Mouse (Mus musculus) left cerebral cortex, adult 2 months (tissue): ENCODE data around the gene Ncln. TPM values are rescaled to one million over a fixed set of nuclear protein-coding genes. Genes with fewer than 3 reads are reported as not detected.

ENCODE experiments used
- DNase-seq, 2 experiments: peaks; one replicate each; pipeline ENCODE4 v3.0.0; 2021 to 2022; ENCODE audit warnings: low spot score in 2 of 2, mixed read lengths in 1 of 2; ENCODE audit errors: extremely low spot score in 1 of 2
- H3K27ac ChIP-seq: fragments of 200-600 bp; 2 replicates; pipeline ENCODE4 v1.8.1; 2022
- H3K4me3 ChIP-seq: fragments of 200-600 bp; 2 replicates; pipeline ENCODE4 v1.8.1; 2022
- CTCF ChIP-seq: fragments of 200-600 bp; IDR thresholded peaks from 2 replicates; pipeline ENCODE4 v1.8.1; 2022; ENCODE audit warnings: antibody characterized with exemption, mild to moderate bottlenecking, moderate library complexity
- intact Hi-C: fragments of 180-260 bp; cut with DNase I; formaldehyde crosslinking; loops from one replicate; pipeline ENCODE4 v1.15.1; 2025
- total RNA-seq, 2 experiments: library from RNA; stranded (reverse); gene quantifications; 2 replicates each; pipeline ENCODE4 v1.2.3; 2021

Ncln gene
- total RNA-seq, 2 experiments from 2014 or later = 78.3 to 80.8 TPM

DNA sequence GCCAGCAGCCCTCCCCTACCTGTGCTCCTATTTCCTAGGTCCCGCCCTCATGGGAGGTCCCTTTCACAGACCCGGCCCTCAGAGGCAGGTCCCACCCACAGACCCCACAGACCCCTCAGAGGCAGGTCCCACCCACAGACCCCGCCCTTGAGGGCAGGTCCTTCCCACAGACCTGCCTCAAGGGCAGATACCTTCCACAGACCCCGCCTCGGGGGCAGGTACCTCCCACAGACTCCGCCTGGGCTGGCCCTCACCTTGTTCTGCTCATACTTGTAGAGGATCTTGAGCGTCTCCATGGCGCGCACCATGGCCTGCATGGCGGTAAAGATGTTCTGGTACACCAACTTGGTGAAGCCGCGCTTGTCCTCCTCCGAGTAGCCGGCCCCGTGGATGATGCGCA lies 38.6 kb upstream of the Ncln start:
- intact Hi-C loops = no loop called here
- DNase-seq = no peak

DNA sequence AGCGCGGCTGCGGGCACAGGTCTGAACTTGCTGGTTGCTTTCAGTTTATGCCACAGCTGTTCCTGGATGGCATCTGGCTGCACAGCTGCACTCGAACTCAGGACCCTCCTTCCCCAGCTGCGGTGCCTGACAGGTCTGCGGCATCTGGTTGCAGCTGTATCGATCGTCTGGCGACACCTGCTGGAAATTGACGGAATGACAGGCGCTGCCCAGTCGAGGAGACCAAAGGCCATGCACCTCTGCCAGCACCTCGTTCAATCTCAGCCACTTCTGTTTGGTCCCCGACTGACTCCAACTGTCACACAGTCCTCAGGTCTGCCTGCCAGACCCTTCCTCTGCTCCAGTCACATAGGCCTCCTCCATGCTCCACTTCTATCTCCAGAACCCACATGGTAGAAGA lies 30.6 kb upstream of the Ncln start:
- peak; percentile 72 to 73 for DNase-seq
- Histone ChIP-seq H3K4me3 (no peak overlapping the region), H3K27ac (no peak overlapping the region)
- intact Hi-C loops = loop anchor here (1.0 kb wide), 1 partner anchor 24 kb away; no protein-coding TSS in a partner anchor
- TF ChIP-seq CTCF = peak; percentile 99

More for the DNA sequence above, 38.6 kb upstream of the Ncln start:
- no peak overlapping the region for H3K27ac ChIP-seq
- H3K4me3 ChIP-seq = no peak overlapping the region
- no peak for TF ChIP-seq CTCF

DNA sequence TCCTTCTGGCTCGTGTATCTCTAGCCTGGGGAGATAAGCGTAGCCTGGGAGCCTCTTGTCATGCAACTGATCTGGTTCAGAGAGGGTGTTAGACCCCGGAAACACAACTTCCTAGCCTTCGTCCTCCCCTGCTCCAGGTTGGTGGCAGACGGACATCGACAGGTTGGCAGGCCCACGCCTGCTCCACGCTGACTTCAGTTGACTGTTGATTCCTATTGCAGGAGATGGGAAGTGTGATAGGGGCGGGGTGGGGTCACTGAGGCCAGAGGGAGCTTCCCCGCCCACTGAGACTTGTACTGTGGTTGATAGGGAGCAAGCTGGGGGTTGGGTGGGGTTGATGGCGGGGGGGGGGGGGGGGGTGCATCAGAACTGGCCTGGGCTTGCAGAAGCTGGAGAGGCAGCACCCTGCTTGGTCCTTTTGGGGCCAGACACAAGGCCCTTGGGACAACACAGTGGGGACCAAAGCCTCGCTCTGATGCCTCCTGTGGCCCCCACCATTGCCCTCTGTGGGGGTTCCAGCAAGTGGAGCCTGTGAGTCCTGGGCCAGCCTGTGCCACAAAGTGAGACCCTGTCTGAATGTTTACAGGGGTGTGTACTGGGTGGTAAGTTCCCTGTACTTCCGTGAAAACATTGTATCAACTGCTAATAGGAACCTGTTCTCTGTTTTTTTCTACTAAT lies 29.0 kb upstream of the Ncln start:
- TF ChIP-seq CTCF = no peak

DNA sequence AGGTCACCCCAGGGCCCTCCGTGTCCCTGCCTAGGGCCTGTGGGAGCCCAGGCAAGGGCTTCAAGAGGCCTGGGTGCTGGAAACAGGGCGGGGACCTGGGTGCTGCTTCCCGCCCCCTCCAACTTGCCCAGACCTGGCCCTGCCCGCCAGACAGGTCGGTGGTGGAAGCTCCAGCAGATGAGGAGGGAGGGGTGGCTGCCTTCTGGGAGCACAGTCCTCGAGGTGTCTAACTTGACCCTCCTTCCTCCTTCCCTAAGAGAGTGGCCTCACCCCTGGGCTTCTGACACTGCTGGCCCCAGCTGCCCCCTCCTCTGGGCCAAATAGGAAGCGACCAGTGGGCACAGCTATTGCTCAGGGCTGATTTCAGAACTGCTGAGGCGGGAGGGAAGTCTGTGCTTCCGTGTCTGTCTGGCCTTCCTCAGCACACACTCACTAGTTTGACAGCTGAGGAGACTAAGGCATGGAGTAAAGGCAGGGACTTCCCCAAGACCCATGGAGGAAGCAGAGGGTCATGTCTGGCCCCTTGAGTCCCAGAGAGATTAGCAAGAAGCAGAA lies 27.9 kb upstream of the Ncln start, which contains the start of gene Gna15:
Gene Gna15 (minus strand): TSS at position 175 of the 555 bp plus-strand sequence.
- intact Hi-C loops = no loop called here
- no peak; the same call in 1 of the 2 replicates for TF ChIP-seq CTCF
- peak within 1 kb of the TSS; percentile 55; the same call in 1 of the 2 replicates for H3K27ac ChIP-seq
- peak within 1 kb of the TSS; percentile 24 for H3K4me3 ChIP-seq
- DNase-seq = no peak

More for the DNA sequence above, 29.0 kb upstream of the Ncln start:
- H3K4me3 ChIP-seq = no peak overlapping the region
- no peak for DNase-seq
- 0 out of 2 replicates have a peak overlapping the region, but pooled peaks have one; percentile 2 for H3K27ac ChIP-seq
- intact Hi-C loops = no loop called here

DNA sequence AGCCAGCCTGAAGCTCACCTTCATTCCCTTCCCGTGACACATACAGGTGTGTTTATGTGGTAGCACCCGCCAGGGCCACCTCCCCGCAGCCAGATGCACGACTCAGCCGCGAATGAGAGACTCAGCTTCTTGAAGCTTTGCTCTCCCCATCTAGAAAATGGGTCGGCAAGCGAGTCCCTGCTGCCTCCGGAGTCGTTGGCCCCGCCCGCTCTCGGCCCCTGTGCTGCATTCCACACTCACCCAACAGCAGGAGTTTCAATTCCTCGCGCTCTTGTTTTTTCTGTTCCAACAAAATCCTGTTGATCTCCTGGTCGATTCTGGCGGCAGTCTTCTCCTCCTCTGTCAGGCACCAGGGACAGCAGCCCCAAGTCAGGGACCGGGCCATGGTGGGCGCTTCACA lies 27.4 kb upstream of the Ncln start:
- Histone ChIP-seq H3K4me3 (peak overlapping the region; percentile 24), H3K27ac (peak overlapping the region; percentile 55; the same call in 1 of the 2 replicates)
- no peak for TF ChIP-seq CTCF
- no peak for DNase-seq
- intact Hi-C loops = no loop called here

DNA sequence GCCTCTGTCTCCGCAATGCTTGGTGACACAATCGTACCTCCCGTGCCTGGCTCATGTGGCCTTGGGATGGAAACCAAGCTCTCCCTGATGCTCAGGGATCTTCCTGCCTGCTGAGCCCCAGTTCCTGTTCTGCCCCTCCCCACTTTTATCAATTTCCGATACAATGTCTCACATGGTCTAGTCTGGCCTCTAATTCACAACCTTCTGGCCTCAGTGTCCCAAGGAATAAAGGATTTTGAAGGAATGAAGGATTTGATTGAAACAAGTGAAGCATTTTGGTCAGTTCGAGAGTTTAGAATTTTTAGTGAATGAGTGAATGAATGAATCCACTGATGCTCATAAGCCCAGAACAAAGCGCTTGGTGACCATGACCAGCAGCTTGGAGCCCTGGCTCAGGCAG lies 26.9 kb upstream of the Ncln start:
- no peak for DNase-seq
- no peak for TF ChIP-seq CTCF
- intact Hi-C loops = no loop called here
- Histone ChIP-seq H3K27ac (no peak overlapping the region), H3K4me3 (no peak overlapping the region)

DNA sequence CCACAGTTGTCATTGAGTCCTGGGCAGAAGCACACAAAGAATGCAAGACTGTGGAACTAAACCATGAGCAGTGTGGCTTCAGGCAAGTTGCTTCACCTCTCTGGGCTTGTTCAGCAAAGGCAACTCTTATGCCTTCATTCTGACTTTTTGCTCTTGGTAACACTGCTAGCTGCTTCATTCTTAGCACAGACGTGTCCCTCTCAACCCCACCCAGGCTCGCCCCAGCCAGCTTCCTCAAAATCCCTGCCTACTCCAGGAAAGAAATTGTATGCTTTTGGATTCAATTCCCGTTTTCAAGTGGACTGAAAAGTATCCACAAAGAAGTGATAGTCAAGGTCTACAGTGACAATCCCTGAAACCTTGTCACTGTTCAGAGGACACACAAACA lies 23.8 kb upstream of the Ncln start:
- no peak for DNase-seq
- TF ChIP-seq CTCF = no peak
- H3K4me3 ChIP-seq = no peak overlapping the region
- no peak overlapping the region for H3K27ac ChIP-seq
- intact Hi-C loops = loop anchor here (2.0 kb wide), 1 partner anchor 13 kb away; no protein-coding TSS in a partner anchor

DNA sequence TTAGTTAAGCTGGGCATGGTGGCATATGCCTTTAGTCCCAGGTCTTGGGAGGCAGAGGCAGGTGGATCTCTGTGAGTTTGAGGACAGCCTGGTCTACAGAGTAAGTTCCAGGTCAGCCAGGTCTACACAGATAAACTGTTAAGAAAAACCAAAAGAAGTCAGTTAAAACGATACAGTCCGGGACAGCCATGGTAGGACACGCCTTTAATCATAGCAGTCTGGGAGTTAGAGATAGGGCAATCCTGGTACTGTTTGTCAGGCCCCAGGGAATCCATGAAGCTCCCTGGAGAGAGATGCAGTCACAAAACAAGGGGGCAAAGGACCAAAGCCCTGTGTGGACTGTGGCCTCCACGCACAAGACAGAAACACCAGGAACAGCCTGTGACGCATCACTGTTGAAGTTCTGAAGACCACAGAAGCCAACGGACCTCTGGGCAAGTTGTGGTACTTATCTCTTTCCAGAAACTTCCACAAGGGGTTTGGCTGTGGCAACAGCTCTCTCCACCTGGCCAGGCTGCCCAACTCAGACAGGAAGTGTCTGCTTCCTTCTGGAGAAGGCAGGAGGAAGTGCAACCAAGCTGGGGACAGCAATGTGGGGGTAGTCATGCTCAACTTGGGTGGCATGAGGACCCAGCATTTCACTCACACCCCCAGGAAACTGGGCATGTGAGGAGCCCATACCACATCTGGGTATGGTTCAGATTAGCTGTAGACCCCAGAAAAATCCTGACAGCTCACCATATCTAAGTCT lies 23.2 kb upstream of the Ncln start:
- no peak for TF ChIP-seq CTCF
- Histone ChIP-seq H3K4me3 (no peak overlapping the region), H3K27ac (no peak overlapping the region; the same call in 1 of the 2 replicates)
- DNase-seq = no peak
- intact Hi-C loops = no loop called here

DNA sequence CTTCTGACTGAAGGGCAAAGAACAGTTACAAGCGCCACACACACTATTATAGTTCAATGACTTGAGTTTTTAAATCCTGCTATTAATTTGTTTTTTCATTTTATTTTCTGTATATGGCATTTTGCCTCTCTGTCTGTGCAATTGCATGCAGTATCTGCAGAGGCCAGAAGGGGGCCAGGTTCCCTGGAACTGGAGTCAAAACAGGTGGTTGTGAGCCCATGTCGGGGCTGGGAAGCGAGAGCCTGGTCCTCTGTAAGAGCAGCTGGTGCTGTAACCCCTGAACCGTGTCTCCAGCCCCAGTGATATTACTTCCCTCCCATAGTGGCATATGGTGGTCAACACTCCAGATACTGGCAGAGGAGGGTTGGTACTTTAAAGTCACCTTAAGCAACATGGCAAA lies 22.4 kb upstream of the Ncln start:
- DNase-seq = peak in 1 of 2 experiments; percentile 58
- Histone ChIP-seq H3K27ac (no peak overlapping the region), H3K4me3 (no peak overlapping the region)
- TF ChIP-seq CTCF = peak; percentile 81
- intact Hi-C loops = no loop called here

DNA sequence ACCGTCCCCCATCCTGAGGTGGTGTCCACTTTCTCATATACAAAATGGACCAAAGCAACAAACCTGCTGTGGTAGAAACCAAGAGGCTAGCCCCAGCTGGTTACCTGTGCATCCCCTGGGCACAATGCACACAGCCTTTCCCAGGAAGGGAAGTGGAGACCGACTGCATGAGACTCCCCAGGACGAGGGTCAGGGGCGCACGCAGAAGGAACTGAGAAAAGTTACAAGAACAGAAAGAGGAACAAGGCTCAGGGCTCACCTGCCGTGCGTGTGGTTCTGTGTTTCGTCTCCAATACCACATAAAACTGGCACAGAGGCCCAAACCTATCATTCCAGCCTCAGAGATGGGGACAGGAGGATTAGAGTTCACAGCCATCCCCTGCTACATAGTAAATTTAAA lies 21.0 kb upstream of the Ncln start:
- TF ChIP-seq CTCF = no peak
- Histone ChIP-seq H3K4me3 (no peak overlapping the region), H3K27ac (no peak overlapping the region)
- DNase-seq = no peak
- intact Hi-C loops = no loop called here

DNA sequence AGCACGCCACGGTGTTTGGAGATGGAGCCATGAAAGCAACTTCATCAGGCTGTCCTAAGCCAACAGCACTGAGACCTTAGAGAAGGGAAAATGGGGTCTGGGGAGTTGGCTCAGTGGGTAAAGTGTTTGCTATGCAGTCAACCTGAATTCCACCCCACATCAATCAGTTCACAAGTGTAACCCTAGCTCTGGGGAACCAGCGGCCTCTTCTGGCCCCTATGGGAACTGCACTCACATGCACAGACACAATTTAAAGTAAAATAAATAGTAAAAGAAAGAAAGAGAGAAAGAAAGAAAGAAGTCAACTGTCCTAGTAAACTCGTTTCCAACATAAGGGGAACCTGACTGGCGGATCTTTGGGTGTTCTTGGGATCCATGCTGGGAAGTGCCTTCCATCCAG lies 17.6 kb upstream of the Ncln start:
- Histone ChIP-seq H3K4me3 (no peak overlapping the region), H3K27ac (no peak overlapping the region)
- TF ChIP-seq CTCF = no peak; the same call in 1 of the 2 replicates
- intact Hi-C loops = no loop called here
- no peak for DNase-seq

DNA sequence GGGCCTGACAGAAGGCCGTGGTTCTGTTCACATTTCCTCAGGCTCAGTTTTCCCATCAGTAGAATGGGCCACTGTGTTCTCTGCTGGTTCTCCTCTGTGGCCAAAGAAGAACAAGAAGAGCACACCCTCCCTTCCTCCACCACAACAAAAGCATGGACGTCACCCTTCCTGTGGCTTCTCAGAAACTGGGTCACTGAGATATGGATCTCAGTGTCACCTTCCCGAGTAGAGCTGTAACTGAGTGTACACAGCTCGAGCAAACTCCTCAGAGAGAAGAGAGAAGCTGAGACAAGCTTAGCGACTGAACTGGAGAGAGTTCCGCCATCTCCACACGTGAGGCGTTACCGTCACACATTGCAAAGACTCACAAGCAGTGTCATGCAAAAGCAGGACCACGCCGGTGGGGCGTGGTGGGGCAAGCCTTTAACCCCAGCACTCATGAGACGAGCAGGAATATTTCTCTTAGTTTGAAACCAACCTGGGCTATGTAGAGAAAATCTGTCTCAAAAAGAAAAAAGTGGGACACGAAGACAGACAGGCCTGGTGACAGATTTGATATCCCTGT lies 14.1 kb upstream of the Ncln start:
- intact Hi-C loops = no loop called here
- no peak for TF ChIP-seq CTCF

More for the DNA sequence above, 14.1 kb upstream of the Ncln start:
- Histone ChIP-seq H3K4me3 (no peak overlapping the region), H3K27ac (no peak overlapping the region)
- DNase-seq = no peak
